Mouse (Mus musculus) lung, adult 2 months (tissue): ENCODE data around the gene Ptprb. TPM values are rescaled to one million over a fixed set of nuclear protein-coding genes. Genes with fewer than 3 reads are reported as not detected.
A peak's percentile ranks its signal among the peaks of the same experiment; 100 is the strongest.

Source experiments
- DNase-seq: peaks from one replicate; pipeline ENCODE4 v3.0.0; 2022
- H3K4me1 ChIP-seq: fragments of 200-500 bp; 2 replicates; pipeline ENCODE4 v1.6.1; 2011; ENCODE audit warnings: low read length; ENCODE audit not compliant: control insufficient read depth, insufficient read depth
- H3K4me3 ChIP-seq: fragments of 200-500 bp; replicated peaks from 2 replicates; pipeline ENCODE3; 2011; ENCODE audit warnings: low read depth, mild to moderate bottlenecking, control low read depth, low read length; ENCODE audit errors: extremely low read depth
- CTCF ChIP-seq: fragments of 200-500 bp; IDR thresholded peaks from 2 replicates; pipeline ENCODE4 v1.5.1; 2011; ENCODE audit warnings: mild to moderate bottlenecking, low read length, control low read depth; ENCODE audit not compliant: insufficient read depth
- POLR2A ChIP-seq: fragments of 200-500 bp; IDR thresholded peaks from 2 replicates; pipeline ENCODE4 v1.6.1; 2011; ENCODE audit warnings: low read depth, mild to moderate bottlenecking, control low read depth, low read length, borderline replicate concordance; ENCODE audit errors: extremely low read depth
- WGBS: fragments of 180-500 bp; shearing (Covaris S2); methylation state at CpG from one replicate; pipeline ENCODE4 v1.1.7; 2018; 5-methylcytosine and 5-hydroxymethylcytosine counted together
- polyA plus RNA-seq: library from polyadenylated mRNA; depleted of rRNA; stranded (reverse); fragments of >200 nt; gene quantifications from 2 replicates; pipeline ENCODE4 v1.2.3, GENCODE M21; 2012

The Ptprb gene
- polyA plus RNA-seq, 1 experiment: 83.5 TPM

DNA sequence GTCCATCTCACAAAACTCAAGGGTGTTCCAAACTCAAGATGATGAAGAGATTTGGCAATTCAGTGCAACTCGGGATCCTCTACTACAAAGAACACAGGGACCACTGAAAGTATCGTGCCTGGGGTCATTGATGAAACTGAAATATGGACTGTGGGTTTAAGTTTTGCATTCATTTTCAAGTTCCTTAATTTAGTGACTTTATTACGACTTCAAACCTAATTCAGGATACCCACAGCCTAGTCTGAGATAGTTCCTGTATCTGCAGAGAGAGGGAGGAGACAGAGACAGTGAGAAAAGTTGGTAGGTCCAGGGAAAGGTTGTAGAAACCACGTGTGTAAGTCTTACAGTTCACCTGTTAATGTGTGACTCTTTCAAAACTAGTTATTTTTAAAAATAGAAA, 15.2 kb downstream of the Ptprb start:
- TF ChIP-seq CTCF (no peak), POLR2A (no peak)
- peaks cover 22% of the 10 kb centered on the region for H3K4me1 ChIP-seq
- H3K4me3 ChIP-seq: no peak overlapping the region
- DNase-seq: no peak
- WGBS: 49% methylated on average over 4 of the region's 4 CpGs

DNA sequence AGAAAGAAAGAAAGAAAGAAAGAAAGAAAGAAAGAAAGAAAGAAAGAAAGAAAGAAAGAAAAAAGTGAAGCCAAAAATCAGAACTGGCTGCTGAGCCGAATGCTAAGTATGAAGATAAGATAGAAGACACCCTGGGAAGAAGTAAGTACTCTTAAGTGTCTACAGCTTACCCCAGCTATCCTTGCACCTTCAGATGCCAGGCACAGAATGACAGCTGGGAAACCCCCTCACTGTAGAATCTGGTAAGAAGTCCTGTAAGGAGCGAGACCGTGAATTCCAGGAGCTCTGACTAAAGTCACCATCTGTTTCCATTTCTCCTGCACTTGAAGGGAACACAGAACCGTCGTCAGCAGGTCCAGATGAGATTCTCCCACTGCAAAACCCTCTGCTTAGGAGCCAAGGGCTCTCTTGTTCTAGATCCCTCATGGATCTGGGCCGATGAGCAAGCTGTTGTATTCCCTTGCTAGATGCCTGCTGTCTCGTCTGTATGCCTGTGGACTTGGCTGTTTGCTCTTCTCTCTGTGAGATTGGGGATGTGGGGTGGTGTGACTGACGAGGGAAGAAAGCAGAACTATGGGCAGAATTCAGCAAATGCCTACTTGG, 15.9 kb downstream of the Ptprb start:
- 41% methylated on average over 8 of the region's 8 CpGs for WGBS

DNA sequence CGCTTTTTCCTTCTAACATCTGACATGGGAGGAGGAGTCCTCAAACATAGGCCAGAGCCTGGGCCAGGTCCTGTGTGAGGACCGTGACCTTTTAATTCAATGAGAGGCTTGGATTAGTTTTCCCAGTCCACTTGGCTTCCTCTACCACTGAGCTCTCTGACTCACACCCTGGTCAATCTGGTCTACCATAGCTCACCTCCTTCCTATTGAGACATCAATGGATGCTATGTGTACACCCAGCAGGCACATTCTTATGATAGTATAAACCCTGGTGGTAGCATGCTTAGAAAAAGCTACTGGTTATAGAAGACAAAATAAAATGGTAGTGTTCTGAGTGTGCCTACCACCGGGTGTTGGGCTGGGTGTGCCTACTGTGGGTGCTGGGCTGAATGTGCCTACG, 21.1 kb downstream of the Ptprb start:
- no peak overlapping the region for H3K4me3 ChIP-seq
- TF ChIP-seq CTCF (no peak), POLR2A (no peak)
- H3K4me1 ChIP-seq: peaks cover 24% of the 10 kb centered on the region
- 76% methylated on average over 4 of the region's 4 CpGs for whole genome bisulfite sequencing
- DNase-seq: no peak

More for the DNA sequence above, 15.9 kb downstream of the Ptprb start:
- peaks cover 22% of the 10 kb centered on the region for H3K4me1 ChIP-seq
- H3K4me3 ChIP-seq: no peak overlapping the region
- TF ChIP-seq POLR2A (no peak), CTCF (no peak)
- DNase-seq: no peak

DNA sequence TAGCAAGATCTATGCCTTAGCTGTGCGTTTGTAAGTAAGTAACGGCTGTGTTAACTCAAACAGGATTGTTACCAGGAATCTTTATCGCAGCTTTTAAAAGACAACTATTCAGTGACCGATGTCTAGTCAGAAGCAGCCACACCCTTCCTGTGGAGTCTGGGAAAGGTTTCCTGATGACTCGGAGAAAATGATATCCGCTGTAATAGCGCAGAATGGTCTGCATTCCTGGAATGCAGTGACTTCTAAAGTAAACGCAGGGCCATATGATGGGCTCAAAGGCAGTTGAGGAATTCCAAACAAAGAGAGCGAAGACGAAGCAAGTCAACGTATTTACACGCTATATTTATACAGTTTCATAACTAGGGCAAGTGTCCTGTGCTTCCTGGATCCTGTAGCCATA, 22.5 kb downstream of the Ptprb start:
- no peak for TF ChIP-seq POLR2A
- TF ChIP-seq CTCF: no peak
- H3K4me1 ChIP-seq: peaks cover 22% of the 10 kb centered on the region
- H3K4me3 ChIP-seq: no peak overlapping the region
- no peak for DNase-seq
- WGBS: 16% methylated on average over 12 of the region's 12 CpGs

DNA sequence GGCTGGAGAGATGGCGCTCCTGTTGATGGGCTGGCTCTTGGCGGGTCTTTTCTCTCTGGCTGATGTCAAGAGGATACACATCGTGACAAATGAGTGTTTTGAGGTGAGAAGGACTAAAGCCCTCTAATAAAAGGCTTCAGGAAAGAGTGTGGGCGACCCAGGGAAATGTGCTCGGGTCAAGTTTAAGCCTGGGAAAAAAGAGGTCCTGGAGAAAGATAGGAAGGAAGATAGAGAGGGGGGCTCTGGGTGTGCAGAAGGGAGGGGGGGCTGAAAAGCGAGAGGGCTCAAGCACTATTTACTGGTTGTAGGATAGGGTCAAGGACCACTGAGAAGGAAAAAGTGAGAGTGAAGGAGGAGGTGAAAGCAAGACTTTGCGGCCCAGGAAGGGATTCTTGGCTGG, 25.5 kb downstream of the Ptprb start:
- H3K4me1 ChIP-seq: peaks cover 20% of the 10 kb centered on the region
- 17% methylated on average over 7 of the region's 7 CpGs for WGBS
- TF ChIP-seq POLR2A (no peak), CTCF (no peak)
- peak overlapping the region; percentile 31 for H3K4me3 ChIP-seq
- no peak for DNase-seq

DNA sequence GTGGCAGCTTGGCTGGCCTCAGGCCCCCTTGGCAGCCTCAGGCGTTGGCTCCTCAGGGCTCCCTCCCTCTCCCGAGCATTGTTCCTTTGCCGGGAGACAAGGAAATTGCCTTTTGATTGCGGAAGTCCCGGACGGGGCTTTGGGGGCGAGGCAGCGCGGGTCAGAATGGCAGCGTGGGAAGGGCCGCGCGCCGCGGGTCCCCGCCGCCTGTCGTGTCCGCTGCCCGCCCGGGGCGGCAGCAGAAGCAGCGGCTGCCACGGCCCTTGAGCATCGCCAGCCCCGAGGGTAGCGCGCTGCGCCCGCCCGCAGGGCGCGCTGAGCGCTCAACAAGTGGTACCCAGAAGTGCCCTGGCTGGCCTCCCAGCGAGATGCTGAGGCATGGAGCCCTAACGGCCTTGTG, 25.9 kb downstream of the Ptprb start:
- peak; percentile 43 for DNase-seq
- peaks cover 20% of the 10 kb centered on the region for H3K4me1 ChIP-seq
- under 1% methylated on average over 36 of the region's 36 CpGs for WGBS
- TF ChIP-seq CTCF: no peak
- TF ChIP-seq POLR2A: peak; percentile 62; the same call in 1 of the 2 replicates
- peak overlapping the region; percentile 94 for H3K4me3 ChIP-seq

DNA sequence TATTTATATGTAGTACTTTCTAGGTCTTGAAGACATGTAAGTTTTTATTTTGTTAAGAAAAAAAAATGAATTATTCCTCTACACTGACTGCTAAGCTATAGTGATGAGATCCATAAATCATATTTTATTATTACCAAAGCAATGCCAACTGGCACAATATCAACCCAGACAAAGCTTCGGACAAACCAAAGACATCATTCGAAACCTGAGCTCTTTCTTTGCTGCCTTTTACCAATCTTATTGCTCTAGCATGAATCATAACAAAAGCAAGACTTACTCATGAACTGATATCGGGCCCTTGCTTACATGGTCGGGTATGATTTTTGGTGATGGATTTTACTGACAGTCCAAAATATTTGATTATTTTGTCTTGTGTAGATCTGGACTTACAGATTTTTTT, 29.0 kb downstream of the Ptprb start:
- TF ChIP-seq POLR2A: no peak
- peaks cover 8% of the 10 kb centered on the region; the same call in 1 of the 2 replicates for H3K4me1 ChIP-seq
- 63% methylated on average over 4 of the region's 4 CpGs for WGBS
- no peak for DNase-seq
- peak overlapping the region; percentile 49 for H3K4me3 ChIP-seq

DNA sequence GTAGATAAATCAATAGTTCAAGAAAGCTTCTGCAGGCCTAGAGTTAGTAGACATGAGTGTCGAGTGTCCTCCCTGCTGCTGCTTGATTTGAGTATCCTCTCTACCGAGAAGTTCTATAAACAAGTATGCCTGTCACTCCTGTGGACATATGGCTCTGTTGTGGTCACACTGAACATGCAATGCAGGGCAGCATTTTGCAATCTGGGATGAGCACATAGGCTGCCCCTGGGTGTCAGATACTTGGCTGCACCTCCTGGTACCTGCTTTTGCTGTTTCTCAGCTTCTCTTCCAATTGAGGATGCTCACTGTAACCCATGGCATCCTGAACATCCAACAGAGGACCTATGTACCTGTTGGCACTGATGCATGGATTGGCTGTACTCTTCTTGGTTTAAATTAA, 34.1 kb downstream of the Ptprb start:
- TF ChIP-seq CTCF: no peak
- TF ChIP-seq POLR2A: no peak
- H3K4me3 ChIP-seq: peak overlapping the region; percentile 55
- peaks cover 9% of the 10 kb centered on the region for H3K4me1 ChIP-seq
- 48% methylated on average over 2 of the region's 2 CpGs for WGBS
- DNase-seq: no peak

DNA sequence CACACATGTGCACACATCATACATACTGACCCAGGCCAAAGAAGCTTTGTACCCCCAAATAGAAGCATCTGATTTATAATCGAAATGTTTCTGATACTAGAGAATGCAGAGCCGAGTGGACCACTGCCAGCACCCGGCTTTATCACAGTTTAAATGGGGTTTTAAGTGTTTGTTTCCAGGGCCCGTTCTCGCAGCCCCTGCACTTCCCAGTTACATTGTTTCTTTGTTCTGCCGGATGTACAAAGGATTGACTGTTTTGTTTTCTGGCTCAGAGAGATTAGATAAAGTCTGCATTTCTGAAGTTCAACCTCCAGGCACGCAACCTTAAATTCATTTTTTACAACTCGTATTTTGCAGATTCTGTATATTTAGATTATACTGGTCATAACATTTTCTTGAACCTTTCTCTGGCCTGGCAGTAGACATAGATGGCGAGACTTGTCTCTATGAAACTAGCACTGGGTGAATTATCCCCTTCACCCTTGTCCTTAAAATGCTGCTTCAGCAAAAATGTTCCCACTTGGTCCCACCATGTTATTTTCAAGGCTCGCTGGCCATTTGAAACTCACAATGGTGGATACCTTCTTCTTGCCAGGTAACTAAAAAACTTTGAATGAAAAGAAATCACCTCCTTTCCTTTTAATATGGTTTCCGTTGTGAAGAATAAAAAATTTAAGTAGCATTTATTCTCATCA, 35.3 kb downstream of the Ptprb start:
- peak overlapping the region; percentile 46 for H3K4me3 ChIP-seq
- peaks cover 13% of the 10 kb centered on the region for H3K4me1 ChIP-seq
- TF ChIP-seq CTCF: no peak
- no peak for TF ChIP-seq POLR2A
- 27% methylated on average over 11 of the region's 11 CpGs for WGBS
- DNase-seq: no peak

DNA sequence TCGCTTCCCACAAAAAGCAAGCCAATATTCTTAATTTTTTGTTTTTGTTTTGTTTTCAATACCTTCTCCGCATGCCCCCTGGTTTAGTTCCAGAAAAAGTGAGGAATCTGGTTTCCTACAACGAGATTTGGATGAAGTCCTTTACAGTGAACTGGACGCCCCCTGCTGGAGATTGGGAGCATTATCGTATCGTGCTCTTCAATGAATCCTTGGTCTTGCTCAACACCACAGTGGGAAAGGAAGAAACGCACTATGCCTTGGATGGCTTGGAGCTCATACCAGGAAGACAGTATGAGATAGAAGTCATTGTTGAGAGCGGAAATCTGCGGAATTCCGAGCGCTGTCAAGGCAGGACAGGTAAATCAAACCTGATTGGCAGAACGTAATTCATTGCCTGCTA, 43.9 kb downstream of the Ptprb start:
- WGBS: 18% methylated on average over 12 of the region's 12 CpGs
- H3K4me1 ChIP-seq: peaks cover 14% of the 10 kb centered on the region
- TF ChIP-seq CTCF (peak; percentile 46), POLR2A (no peak)
- H3K4me3 ChIP-seq: no peak overlapping the region
- peak; percentile 58 for DNase-seq
